Mouse (Mus musculus) adrenal gland, adult 18-20 months (tissue): ENCODE measurements around the gene Ren1. TPM values are rescaled to one million over a fixed set of nuclear protein-coding genes. Genes with fewer than 3 reads are reported as not detected.

ENCODE experiments used
- DNase-seq, 2 experiments: peaks; one replicate each; pipeline ENCODE4 v3.0.0; 2021 to 2022; ENCODE audit warnings: low spot score in 2 of 2
- long read RNA-seq, 2 experiments: library from polyadenylated mRNA; stranded (forward); transcript quantifications; one replicate each; pipeline ENCODE4 v2.0.0; 2021
- total RNA-seq, 2 experiments: library from RNA; stranded (reverse); gene quantifications; 1 replicate in 1 of 2; 2 replicates in 1 of 2; pipeline ENCODE4 v1.2.3; 2021

Gene Ren1
- total RNA-seq: 10 to 100 TPM in 1 of 2 experiments, 1 to 10 TPM in 1; 5.5 to 26.0 TPM
- long read RNA-seq, experiment 1, transcript Ren1-201 (9 exons, 1,592 nt): major isoform, 6 of 8 reads
- long read RNA-seq, experiment 1, partial matches to known transcripts: 2 of 8 reads
- long read RNA-seq, experiment 1, other reads (novel, unspliced or antisense): 0 of 8 reads
- long read RNA-seq, experiment 2, partial matches to known transcripts: 0 of 6 reads
- long read RNA-seq, experiment 2, other reads (novel, unspliced or antisense): 3 of 6 reads

GRCm38 (mm10) chr1:133350210-133350609 lies at the start of gene Ren1:
TSS of gene Ren1 (plus strand) at chr1:133350510.
- no peak for DNase-seq

DNA sequence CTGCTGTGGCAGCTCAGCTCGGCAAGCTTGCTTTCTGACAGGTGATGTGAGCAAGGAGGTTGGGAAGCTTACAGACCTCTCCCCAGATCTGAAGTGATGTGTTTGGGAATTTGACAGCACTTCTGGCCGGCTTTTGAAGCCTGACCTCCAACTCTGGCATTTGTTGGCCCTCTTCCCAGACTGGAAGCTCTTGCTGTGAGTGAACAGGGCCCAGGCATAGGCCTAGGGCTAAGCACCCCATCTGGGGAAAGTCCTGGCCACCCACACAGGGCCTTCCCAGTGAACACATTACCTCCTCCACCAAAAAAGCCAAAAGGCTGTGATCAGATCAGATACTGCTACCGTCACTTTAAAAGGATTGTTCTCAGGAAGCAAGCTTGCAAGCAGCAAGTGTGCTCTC lies 47.8 kb upstream of the Ren1 start:
- peak; percentile 44 to 59 for DNase-seq

DNA sequence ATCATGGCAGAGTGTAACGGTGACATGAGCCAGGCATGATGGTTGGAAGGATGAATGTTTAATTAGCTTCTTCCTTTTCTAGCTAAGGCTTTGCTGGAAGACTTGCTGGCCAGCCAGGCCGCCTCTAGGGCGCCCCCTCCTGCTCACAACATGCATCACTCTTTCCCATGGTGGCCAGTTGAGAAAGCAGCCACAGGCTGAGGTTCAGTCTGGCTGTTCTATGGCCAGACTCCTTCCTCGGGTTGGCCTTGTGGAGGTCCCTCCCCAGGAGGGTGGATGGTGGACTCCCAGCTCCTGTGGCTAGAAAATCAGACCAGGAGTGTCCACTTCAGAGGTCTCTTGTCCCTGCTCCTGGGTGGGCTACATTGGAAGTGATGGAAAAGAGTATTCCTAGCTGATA lies 43.5 kb upstream of the Ren1 start:
- DNase-seq: peak; percentile 82 to 87

DNA sequence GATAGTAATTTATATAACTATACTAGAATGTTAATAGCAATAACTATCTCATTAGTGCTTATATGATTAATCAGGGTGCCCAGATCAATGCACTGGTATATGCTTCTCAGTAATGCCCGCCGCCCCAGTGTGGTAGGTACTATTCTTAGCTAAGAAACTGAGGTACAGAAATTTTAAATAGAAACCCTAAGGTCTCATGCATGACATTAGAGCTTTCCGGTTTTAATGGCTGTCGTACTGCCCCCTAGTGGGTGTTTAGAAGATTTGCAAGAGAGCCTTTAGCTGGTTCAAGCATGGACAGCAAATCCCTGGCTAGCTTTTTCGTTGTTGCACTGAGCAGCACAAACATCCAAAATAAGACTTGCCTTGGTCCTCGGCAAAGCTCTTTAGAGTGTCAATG lies 43.0 kb upstream of the Ren1 start:
- DNase-seq: no peak

GRCm38 (mm10) chr1:133309652-133310267 lies 40.5 kb upstream of the Ren1 start, which contains the start of gene Golt1a:
TSS of gene Golt1a (plus strand) at chr1:133309800.
- no peak for DNase-seq

DNA sequence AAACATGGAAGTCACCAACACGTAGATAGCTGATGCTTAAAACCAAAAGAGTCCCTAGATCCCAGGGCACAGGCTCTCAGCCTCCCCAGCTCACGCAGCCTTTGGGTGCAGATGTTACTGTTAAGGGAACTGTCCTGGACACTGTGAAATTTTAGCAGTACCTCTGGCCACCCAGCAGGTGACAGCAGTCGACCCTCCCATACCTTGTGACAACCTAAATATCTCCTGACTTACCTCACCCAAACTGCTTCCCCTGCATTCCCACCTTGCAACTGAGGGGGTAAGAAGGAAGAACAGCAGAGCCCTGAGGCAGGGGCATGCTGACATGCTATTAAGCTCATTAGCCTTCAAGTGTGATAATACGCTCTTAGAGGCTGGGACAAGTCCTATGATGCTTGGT lies 39.1 kb upstream of the Ren1 start:
- no peak for DNase-seq

DNA sequence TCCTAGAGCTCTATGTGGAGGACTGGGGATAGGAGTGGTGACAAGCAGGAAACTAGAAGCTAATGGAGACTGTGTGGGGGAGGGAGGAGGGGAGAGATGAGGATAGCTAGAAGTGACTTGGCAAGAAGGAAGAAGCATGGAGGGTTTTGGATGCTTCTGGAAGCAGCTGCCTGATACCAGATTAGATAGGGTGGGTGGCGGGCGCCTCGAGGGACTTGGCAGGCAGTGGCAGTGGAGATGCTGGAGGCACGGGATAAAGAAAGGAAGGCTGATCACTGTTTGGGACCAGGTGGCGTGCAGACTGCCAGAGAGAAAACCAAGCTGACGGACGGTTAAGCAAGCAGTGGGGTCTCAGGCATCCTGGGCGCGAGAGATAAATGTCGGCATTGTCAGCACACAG lies 38.4 kb upstream of the Ren1 start:
- DNase-seq: no peak

GRCm38 (mm10) chr1:133314364-133314763 lies 35.9 kb upstream of the Ren1 start:
- peak; percentile 65 to 77 for DNase-seq

DNA sequence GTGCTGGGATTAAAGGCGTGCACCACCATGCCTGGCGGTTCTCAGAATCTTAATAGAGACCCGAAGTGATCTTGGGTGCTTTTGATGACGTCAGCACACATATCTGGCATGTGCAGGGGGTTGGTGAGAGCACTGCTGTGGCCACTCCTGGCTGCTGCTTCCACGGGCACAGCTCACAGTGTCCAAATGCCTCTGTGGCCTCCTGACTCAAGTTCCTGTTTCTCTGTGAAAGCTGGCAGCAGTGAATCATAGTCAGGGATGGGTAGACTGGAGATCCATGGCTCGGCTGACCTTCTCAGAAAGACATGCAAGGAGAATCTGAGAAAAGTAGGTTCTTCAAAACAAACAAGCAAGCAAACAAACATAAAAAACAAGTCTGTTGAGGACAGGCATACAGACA lies 34.5 kb upstream of the Ren1 start:
- DNase-seq: no peak

GRCm38 (mm10) chr1:133316577-133316976 lies 33.7 kb upstream of the Ren1 start:
- no peak for DNase-seq

DNA sequence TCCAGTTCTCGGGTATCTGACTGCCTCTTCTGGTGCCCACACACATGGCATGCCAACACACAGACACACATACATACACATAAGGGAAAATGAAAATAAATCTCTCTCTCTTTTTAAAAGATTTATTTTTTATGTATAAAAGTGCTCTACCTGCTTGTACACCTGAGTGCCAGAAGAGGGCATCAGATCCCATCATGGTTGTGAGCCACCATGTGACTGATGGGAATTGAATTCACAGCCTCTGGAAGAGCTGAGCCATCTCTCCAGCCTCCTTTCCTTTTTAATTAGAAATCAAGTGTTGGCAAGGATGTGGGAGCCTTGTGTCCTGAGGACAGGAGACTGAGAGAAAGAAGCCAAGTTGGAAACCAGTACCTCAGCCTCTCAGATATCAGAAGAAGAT lies 33.2 kb upstream of the Ren1 start:
- no peak for DNase-seq

GRCm38 (mm10) chr1:133321267-133321925 lies 28.9 kb upstream of the Ren1 start, which contains the start of gene Kiss1:
TSS of gene Kiss1 (plus strand) at chr1:133321875.
- DNase-seq: no peak

GRCm38 (mm10) chr1:133323333-133323732 lies 27.0 kb upstream of the Ren1 start:
- DNase-seq: no peak

GRCm38 (mm10) chr1:133325951-133326350 lies 24.4 kb upstream of the Ren1 start:
- no peak for DNase-seq

- no peak for DNase-seq
Measured at GRCm38 (mm10) chr1:133327094-133327493, 23.2 kb upstream of the Ren1 start.

DNA sequence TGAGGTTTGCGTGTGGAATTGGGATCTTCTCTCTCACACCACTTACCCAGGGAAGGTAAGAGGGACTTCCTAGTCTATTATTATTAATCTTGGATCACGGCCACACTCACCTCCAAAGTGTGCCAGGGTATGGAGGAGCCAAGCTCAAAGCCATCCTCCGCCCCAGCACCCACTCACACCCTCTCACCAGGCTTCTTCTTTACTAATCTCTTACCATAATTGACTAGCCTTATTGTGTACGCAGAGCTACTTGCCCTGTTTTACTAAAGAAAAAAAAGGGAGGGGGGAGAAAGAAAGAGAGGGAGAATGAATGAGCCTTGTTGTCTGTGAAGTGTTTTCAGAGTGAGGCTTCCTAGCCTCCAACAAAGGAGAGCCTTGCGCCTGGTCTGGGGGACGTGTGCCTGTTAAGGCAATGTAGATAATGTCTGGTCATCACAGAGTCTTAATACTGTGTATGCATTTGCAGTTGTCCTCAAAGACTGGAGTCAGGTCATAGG lies 22.0 kb upstream of the Ren1 start:
- no peak for DNase-seq

DNA sequence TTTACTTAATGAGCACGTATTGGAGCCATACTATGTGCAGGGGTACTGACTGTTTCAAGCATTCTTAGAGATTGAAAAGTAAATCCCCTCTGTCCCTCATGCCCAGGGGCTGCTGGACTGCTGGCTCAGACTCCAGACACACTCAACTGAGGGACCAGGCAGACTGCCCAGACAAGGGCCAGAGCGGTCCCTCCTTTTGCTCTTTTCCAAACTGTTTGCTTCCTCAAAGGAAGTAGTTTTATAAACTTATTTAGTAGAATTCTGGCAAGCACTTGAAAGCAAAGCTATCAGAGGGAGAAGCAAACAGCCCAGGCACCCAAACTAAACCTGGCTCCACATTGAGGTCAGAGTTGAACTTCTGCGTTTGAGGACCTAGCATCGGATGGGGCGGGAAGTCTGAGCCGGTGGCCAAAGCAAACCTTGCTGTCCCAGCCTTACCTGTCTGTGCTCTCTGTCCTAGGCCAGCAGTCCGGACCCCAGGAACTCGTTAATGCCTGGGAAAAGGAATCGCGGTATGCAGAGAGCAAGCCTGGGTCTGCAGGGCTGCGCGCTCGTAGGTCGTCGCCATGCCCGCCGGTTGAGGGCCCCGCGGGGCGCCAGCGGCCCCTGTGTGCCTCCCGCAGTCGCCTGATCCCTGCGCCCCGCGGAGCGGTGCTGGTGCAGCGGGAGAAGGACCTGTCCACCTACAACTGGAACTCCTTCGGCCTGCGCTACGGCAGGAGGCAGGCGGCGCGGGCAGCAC lies 21.2 kb upstream of the Ren1 start:
- DNase-seq: no peak

DNA sequence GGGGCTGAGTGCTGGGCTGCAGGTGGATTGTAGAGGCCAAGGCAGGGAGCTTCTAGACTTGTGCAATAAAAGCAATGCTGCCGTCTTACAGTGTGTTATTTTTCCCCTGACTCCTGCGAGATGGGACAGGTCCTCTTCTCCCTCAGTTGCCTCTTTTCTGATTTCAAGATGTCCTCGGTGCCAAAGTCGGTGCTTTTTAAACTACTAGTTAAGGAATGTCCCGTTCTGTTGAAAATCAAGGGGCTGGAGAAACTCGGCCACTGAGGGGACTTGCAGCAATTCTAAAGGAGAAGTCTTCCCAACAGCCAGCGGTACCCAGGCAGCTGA lies 20.7 kb upstream of the Ren1 start:
- DNase-seq: no peak

DNA sequence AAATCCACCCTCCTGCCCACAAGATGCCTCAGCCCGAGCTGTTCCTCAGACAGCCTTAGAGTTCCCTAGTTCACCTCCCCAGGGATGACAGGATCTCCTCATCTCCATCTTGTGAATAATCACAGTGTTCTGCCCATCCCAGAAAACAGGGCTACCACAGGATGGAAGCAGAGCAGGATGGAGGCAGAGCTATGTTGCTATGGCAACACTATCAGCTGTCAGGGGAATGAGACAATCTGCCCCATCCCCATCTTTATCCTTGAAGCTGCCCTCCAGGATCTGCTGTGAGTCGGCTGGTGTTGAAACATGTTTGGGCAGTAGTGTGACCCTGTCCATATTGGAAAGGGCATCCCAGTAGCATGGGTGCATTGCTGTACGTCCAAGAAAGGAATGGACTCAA lies 19.2 kb upstream of the Ren1 start:
- DNase-seq: no peak

- no peak for DNase-seq
Measured at GRCm38 (mm10) chr1:133332656-133333430, 17.5 kb upstream of the Ren1 start.

GRCm38 (mm10) chr1:133333937-133334336 lies 16.4 kb upstream of the Ren1 start:
- DNase-seq: no peak
